Mouse (Mus musculus) midbrain, postnatal 0 days (tissue): ENCODE results near the gene Syce2. TPM values are rescaled to one million over a fixed set of nuclear protein-coding genes. Genes with fewer than 3 reads are reported as not detected.

ENCODE experiments used
- ATAC-seq: fragments of 200-750 bp; cut with Nextera tagmentation; 2 replicates; pipeline ENCODE4 v1.8.0; 2017; ENCODE audit warnings: moderate number of reproducible peaks, mild to moderate bottlenecking, moderate TSS enrichment, moderate library complexity; ENCODE audit not compliant: low FRiP score
- DNase-seq: peaks from one replicate; pipeline ENCODE4 v3.0.0-alpha.2; 2015; ENCODE audit warnings: low spot score
- H3K27ac ChIP-seq: fragments of 300-500 bp; sonication (generic); 2 replicates; pipeline ENCODE4 v1.5.1; 2014; ENCODE audit warnings: low read depth, mild to moderate bottlenecking, low read length, mixed read lengths
- H3K27me3 ChIP-seq: fragments of 300-500 bp; sonication (generic); 2 replicates; pipeline ENCODE4 v1.6.1; 2014; ENCODE audit warnings: low read length, control low read depth, mixed read lengths; ENCODE audit not compliant: insufficient read depth
- H3K36me3 ChIP-seq: fragments of 300-500 bp; sonication (generic); 2 replicates; pipeline ENCODE4 v1.6.1; 2014; ENCODE audit warnings: low read length, control low read depth, mixed read lengths; ENCODE audit not compliant: insufficient read depth
- H3K4me1 ChIP-seq: fragments of 300-500 bp; sonication (generic); 2 replicates; pipeline ENCODE4 v1.6.1; 2014; ENCODE audit warnings: mild to moderate bottlenecking, control low read depth, antibody characterized with exemption, low read length, mixed read lengths; ENCODE audit not compliant: insufficient read depth
- H3K4me2 ChIP-seq: fragments of 300-500 bp; sonication (generic); 2 replicates; pipeline ENCODE4 v1.6.1; 2014; ENCODE audit warnings: low read depth, mild to moderate bottlenecking, low read length, mixed read lengths; ENCODE audit not compliant: poor library complexity, severe bottlenecking
- H3K4me3 ChIP-seq: fragments of 300-500 bp; sonication (generic); 2 replicates; pipeline ENCODE4 v1.5.1; 2014; ENCODE audit warnings: low read depth, mild to moderate bottlenecking, low read length, moderate library complexity
- H3K9ac ChIP-seq: fragments of 300-500 bp; sonication (generic); replicated peaks from 2 replicates; pipeline ENCODE4 v1.6.1; 2014; ENCODE audit warnings: mild to moderate bottlenecking, low read length, moderate library complexity, mixed read lengths; ENCODE audit not compliant: poor library complexity, severe bottlenecking
- H3K9me3 ChIP-seq: fragments of 300-500 bp; sonication (generic); 2 replicates; pipeline ENCODE4 v1.6.1; 2016; ENCODE audit warnings: low read length, control low read depth
- CTCF ChIP-seq: IDR thresholded peaks from 2 replicates; pipeline ENCODE4 v1.5.1; 2016; ENCODE audit warnings: antibody characterized with exemption, mild to moderate bottlenecking
- WGBS: fragments of 180-500 bp; shearing (Covaris S2); extraction: QIAGEN DNeasy Blood & Tissue Kit; methylation state at CpG from one replicate; pipeline ENCODE4 v1.1.7; 2014; 5-methylcytosine and 5-hydroxymethylcytosine counted together
- polyA plus RNA-seq: library from polyadenylated mRNA; unstranded; fragments of >200 nt; fragmentation: Nextera tagmentation; extraction: Ambion mirVana; gene quantifications from 2 replicates; pipeline ENCODE4 v1.2.1, GENCODE M21; 2015
- total RNA-seq: library from RNA; depleted of rRNA; stranded (reverse); fragments of >200 nt; gene quantifications from 2 replicates; pipeline ENCODE4 v1.2.3, GENCODE M21; 2014

Syce2 gene
- total and polyA plus RNA-seq, 2 experiments from 2014 or later, result 29.5 to 56.2 TPM

DNA sequence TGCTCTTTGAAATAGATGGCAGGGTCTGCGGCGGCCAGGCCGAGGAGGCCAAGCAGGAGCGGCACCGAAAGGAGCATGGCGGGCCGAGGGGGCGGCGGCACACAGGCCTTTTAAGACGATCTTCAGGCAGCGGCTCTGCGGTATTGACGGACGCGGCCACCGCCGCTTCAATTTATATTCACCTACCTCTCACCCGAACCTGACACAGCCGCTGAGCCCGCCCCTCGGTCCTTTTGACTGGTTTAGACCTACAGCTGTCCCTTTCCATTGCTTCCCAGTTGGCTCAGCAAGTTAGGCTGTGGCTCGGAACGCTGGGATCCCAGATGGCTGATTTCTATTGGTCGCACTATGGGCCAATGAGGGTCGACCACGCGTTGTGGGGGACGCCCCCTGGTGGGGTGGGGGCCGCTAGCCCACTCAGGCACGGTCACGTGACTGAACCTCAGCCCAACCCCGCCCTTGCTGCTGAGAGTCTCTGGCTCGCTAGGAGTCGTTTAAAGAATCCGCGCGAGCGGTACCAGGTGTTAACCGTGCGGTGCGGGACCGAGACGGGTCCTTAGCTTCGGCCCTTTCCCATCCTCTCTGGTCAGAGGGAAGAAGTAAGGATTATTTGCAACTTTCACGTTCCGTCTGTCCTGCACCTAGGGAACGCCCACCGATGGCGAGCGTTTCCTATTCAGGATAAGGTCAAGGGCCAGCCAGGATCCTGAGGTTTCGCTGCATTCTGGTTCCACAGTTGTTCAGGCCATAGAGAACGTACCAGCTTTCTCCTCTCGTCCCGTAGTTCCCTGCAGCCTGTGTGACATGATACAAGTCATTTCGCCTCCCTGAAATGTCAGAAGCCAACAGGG is 25.0 kb upstream of the Syce2 start, which contains the start of gene Calr:
Calr (minus strand) TSS at position 213 of the 851 bp plus-strand sequence.
- Histone ChIP-seq H3K4me1 (0 out of 2 replicates have a peak, but pooled peaks cover 4% of the 10 kb centered on the region), H3K36me3 (peaks cover 29% of the 10 kb centered on the region), H3K27me3 (no peaks in the 10 kb centered on the region)

DNA sequence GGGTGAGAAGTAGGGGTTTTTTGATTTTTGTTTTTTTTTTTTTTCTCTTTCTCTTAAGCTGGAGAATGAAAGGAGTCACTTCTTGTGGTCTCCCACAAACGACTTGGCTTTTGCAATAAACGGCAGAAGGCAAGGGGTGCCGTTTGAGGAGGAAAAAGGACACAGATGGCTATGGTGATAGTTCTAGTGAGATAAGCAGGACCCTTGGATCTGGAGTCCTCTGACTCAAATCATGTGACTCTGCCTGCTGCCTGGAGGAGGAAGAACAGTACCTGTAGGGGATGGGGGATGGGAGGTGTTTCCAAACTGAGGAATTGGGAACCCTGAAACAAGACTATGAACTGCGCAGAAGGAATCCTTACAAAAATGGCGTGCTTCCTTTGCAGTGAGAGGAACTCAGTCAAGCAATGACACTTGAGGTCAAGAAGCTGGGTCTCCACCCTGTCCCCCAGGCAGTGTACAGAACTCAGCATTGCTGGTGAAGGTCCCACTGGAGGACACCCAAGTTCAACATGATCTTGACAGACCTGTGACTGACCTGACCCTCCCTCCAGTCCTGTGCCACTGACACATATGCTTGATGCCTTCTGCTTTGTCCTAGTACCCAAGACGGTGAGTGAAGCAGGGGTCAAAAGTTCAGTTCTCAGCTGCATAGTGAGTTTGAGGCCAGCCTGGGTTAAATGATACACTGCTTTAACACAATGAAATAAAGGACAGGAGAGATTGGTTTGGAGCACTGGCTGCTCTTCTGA is 24.1 kb upstream of the Syce2 start:
- Histone ChIP-seq H3K27me3 (no peaks in the 10 kb centered on the region), H3K27ac (no peak overlapping the region; the same call in 1 of the 2 replicates), H3K4me3 (peak overlapping the region; percentile 89; the same call in 1 of the 2 replicates), H3K4me2 (peak overlapping the region; percentile 82), H3K4me1 (0 out of 2 replicates have a peak, but pooled peaks cover 4% of the 10 kb centered on the region), H3K9me3 (no peaks in the 10 kb centered on the region), H3K9ac (no peak overlapping the region), H3K36me3 (peaks cover 21% of the 10 kb centered on the region)
- ATAC-seq, result no peak
- TF ChIP-seq CTCF, result no peak
- DNase-seq, result no peak
- WGBS, result 44% methylated on average over 6 of the region's 6 CpGs

More for the DNA sequence above, 25.0 kb upstream of the Syce2 start, which contains the start of gene Calr:
- ATAC-seq (peak; percentile 99), DNase-seq (peak; percentile 100)
- peak within 1 kb of the TSS; percentile 91 for H3K27ac ChIP-seq
- TF ChIP-seq CTCF, result peak; percentile 55
- H3K9me3 ChIP-seq, result no peaks in the 10 kb centered on the region
- peak within 1 kb of the TSS; percentile 89 for H3K4me3 ChIP-seq
- peak within 1 kb of the TSS; percentile 81 for H3K9ac ChIP-seq
- H3K4me2 ChIP-seq, result peak within 1 kb of the TSS; percentile 89
- 1% methylated on average over 54 of the region's 55 CpGs for WGBS

DNA sequence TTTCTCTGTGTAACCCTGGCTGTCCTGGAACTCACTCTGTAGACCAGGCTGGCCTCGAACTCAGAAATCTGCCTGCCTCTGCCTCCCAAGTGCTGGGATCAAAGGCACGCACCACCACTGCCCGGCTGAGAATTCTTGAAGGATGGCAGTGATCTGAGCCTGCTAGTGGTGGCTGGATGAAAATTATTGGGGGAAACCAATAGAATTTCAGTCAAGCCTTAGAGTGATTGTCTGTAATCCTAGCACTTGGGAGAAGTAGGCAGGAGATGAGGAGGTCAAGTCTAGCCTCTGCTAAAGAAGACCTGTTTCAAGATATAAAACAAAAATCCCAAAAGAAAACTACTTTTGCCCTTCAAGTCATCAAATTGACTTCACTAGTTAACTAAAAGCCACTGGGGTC is 15.5 kb upstream of the Syce2 start:
- 94% methylated on average over 3 of the region's 3 CpGs for WGBS
- Histone ChIP-seq H3K4me2 (no peak overlapping the region), H3K9ac (no peak overlapping the region), H3K9me3 (no peaks in the 10 kb centered on the region), H3K4me3 (peak overlapping the region; percentile 79), H3K4me1 (no peaks in the 10 kb centered on the region; the same call in 1 of the 2 replicates), H3K36me3 (peaks cover 16% of the 10 kb centered on the region), H3K27ac (no peak overlapping the region), H3K27me3 (no peaks in the 10 kb centered on the region)
- no peak for DNase-seq
- TF ChIP-seq CTCF, result no peak
- no peak for ATAC-seq

DNA sequence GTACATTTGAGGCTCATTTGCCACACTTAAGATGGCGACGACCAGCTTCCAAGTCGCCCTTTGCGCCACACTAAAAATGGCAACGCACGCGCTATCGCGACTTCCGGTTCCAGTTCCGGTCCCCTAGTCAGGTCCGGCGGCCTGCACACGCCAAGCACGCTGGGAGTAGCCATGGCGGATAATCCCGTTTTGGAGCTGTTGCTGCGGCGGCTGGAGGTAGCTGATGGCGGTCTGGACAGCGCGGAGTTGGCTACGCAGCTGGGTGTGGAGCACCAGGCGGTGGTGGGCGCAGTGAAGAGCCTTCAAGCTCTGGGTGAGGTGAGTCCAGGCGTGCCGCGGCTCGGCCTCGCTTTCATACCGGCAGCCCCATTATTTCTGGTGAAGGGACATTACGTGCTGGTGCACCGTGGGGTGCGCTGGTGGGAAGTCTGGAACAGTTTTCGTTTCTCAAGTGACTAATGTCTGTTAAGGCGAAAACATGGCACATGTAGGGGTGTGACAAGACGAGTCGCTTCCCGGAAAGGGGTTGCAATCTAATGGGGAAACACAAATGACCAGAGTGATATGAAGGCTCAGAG is 15.0 kb upstream of the Syce2 start, which contains the start of gene Farsa:
Farsa (plus strand) TSS at position 126 of the 578 bp plus-strand sequence.
- Histone ChIP-seq H3K27me3 (no peaks in the 10 kb centered on the region), H3K4me3 (peak within 1 kb of the TSS; percentile 79), H3K27ac (peak within 1 kb of the TSS; percentile 83), H3K36me3 (peaks cover 20% of the 10 kb centered on the region), H3K4me1 (no peaks in the 10 kb centered on the region; the same call in 1 of the 2 replicates), H3K9me3 (no peaks in the 10 kb centered on the region), H3K4me2 (peak within 1 kb of the TSS; percentile 87), H3K9ac (peak within 1 kb of the TSS; percentile 68)
- ATAC-seq (peak; percentile 91), DNase-seq (peak; percentile 97)
- no peak for TF ChIP-seq CTCF
- under 1% methylated on average over 39 of the region's 39 CpGs for whole genome bisulfite sequencing

DNA sequence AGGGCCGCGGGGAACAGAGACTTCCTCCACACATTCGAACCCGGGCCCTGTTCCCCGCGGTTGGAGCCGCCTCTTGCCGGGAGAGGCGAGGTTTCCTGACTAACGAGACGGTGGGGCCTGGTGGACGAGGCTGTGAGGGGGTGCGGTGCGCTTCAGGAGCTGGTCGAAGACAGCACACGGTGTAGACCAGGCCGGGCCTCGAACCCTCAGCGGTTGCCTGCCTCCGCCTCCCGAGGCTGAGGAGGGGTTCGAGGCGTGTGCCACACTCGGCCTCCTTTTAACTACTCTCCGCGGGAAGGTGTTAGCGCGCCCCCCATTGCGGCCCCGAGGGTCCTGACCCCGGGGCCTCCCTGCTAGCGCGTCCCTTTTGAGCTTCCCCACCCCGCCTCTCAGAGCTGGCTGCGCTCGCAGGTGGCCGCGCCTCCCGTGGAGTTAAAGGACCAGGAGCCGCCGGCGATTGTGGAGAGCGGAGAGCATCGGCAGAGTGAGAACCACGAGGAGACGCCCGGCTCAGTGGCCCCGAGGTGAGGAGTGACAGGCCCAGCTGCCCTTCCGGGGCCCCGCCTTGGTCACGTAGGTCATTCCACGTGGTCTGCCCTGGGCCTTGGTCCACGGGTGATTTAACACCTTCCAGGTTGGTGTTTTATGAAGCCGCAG is 526 bp downstream of the Syce2 start:
- H3K9me3 ChIP-seq, result no peaks in the 10 kb centered on the region
- no peaks in the 10 kb centered on the region for H3K27me3 ChIP-seq
- H3K27ac ChIP-seq, result no peak overlapping the region
- peak overlapping the region; percentile 48 for H3K4me3 ChIP-seq
- peaks cover 8% of the 10 kb centered on the region; the same call in 1 of the 2 replicates for H3K4me1 ChIP-seq
- ATAC-seq (peak; percentile 64), DNase-seq (no peak)
- peak overlapping the region; percentile 55 for H3K9ac ChIP-seq
- no peak for TF ChIP-seq CTCF
- peak overlapping the region; percentile 84 for H3K4me2 ChIP-seq
- WGBS, result 5% methylated on average over 41 of the region's 54 CpGs
- peaks cover 23% of the 10 kb centered on the region for H3K36me3 ChIP-seq
